Mouse (Mus musculus) testis, adult 2 months (tissue): ENCODE measurements around the gene Ntn1.

ENCODE experiments used
- CTCF ChIP-seq: fragments of 200-500 bp; IDR thresholded peaks from 2 replicates; pipeline ENCODE4 v1.5.1; 2012; ENCODE audit warnings: low read depth, mild to moderate bottlenecking, inconsistent platforms, low read length, moderate library complexity; ENCODE audit not compliant: control insufficient read depth, insufficient read depth, insufficient replicate concordance
- POLR2A ChIP-seq: fragments of 200-500 bp; IDR thresholded peaks from 2 replicates; pipeline ENCODE4 v1.6.1; 2012; ENCODE audit warnings: low read depth, mild to moderate bottlenecking, inconsistent platforms, low read length, moderate library complexity; ENCODE audit not compliant: control insufficient read depth

DNA sequence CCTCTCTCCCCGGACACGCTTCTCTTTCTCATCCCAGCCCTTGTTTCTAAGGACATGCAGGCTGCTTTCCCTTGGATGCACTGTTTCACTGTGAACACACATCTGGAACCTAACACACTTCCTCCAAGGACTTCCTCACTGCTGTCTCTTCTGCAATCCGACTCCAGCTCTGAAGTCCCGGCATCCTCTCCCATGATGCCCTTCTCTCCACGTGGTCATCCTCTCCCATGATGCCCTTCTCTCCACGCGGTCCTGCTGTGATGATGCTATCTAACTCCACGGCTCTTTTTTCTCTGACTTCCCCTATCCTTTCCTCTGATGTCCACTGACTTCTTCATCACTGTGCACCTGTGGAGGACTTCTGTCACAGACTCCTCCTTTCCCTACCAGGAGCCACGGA is 39.5 kb upstream of the Ntn1 start:
- TF ChIP-seq CTCF (no peak), POLR2A (no peak)
